Mouse (Mus musculus) gastrocnemius, postnatal 25 days (tissue): ENCODE data around the gene Rab1a. TPM values are rescaled to one million over a fixed set of nuclear protein-coding genes. Genes with fewer than 3 reads are reported as not detected.

Source experiments
- DNase-seq: peaks from one replicate; pipeline ENCODE4 v3.0.0; 2022
- total RNA-seq, 2 experiments: library from RNA; stranded (reverse); gene quantifications; 1 replicate in 1 of 2; 2 replicates in 1 of 2; pipeline ENCODE4 v1.2.3; 2021

The Rab1a gene
- total RNA-seq, 2 experiments from 2014 or later = 85.8 to 93.1 TPM

DNA sequence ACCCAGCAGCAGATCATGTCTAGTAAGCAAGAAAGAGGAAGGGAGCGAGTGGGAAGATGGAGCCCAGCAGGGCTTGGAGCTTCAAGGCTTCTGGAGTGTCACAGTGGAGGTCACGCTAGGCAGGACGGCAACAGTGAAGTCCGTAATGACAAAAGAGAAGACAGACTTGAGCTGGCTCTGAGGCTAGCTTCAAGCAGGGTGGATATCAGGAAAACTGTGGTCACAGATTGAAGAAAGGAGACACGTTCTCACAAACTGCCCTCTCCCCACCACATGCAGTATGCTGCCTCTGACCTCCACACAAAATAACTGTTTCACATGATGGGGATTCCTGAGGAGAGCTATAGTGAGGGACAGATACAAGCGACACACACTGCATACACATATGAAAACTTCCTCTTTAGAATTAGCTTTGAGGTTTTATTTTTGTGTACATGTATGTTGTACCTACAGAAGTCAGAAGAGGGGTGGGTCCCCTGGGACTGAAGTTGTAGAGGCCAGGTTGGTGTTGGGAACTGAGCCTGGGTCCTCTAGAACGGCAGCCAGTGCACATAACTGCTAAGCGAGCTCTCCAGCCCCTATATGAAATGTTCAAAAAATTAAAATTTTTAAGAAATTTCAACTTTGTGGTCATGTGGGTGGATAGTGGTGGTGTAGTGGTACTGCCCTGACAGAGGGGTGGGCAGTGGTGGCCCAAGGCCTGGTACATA, 46.1 kb downstream of the Rab1a start:
- no peak for DNase-seq

DNA sequence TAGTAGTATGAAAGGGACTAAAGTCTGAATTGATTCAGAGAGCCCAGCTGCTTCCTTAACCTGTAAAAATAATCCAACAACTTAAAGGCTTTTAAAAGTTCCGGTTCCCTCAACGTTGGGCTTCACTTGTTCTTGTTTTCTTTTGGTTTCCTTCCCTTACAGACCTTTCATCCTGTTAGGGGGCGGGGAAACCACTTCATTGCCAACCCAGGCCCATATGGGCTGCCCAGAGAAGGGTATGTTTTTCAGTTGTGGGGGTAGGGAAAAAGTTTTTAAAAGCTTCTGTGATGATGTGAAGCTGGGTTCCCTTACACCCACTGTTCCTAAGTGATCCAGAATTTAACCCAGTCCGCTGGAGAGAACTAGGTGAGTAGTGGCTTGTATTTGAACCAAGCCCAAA, 47.0 kb downstream of the Rab1a start:
- no peak for DNase-seq

DNA sequence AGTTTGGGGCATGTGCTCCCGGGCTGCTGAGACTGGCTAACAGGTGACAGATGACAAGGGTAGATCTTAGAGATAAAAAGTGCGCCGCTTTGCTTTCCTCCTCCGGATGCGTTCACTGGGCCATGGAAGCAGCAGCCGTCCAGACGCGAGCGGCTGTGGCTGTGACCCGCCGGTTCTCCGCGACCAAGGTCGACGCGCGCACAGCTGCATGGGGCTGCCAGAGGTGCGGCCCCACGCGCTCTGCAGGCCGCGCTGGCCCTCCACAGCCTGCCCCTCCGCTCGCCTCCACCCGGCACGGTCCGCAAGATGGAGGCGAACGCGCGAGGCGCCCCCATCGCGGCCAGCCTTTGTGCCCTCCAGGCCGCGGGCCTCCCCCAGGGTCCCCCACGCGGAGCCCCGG, 47.6 kb downstream of the Rab1a start:
- DNase-seq = no peak

DNA sequence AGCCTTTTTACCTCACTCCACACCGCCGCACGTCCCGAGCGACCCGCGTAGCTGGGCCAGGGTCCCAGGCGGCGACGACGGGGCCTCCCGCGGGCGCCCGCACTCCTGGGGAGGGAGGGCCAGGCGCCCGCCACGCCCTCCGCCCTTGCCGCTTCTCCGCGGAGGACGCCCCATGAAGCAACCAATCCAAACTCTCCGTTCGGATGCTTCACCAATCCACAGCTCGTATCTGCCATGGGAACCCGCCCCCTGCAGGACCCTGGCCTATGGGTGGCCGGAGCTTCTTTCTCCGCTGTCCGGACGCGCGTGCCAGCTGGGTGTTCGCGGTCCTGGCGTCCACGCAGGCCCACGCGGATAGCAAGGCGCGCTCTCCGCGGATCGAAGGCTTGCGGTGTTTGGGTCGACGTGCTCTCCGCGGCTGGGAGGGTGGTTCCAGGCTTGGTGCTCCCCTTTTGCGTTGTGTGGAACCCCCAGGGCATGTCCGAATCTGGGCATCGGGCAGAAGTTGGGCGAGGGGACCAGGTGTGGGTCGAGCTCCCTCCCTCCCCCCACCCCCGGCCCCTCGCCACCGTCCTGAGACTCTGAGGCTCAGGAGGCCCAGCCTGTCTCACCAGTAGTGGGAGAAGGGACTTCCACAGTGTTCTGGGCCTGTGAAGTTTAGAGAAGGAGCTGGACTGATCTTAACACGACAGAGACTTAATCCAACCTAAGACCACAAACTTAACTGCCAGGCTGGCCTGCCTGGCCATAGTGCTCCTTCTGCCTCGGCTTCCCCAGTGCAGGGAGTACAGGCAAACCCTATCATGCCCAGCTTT, 48.3 kb downstream of the Rab1a start, which contains the start of gene Cep68:
Gene Cep68 (minus strand): TSS at position 134 of the 815 bp plus-strand sequence.
- DNase-seq = peak; percentile 97

DNA sequence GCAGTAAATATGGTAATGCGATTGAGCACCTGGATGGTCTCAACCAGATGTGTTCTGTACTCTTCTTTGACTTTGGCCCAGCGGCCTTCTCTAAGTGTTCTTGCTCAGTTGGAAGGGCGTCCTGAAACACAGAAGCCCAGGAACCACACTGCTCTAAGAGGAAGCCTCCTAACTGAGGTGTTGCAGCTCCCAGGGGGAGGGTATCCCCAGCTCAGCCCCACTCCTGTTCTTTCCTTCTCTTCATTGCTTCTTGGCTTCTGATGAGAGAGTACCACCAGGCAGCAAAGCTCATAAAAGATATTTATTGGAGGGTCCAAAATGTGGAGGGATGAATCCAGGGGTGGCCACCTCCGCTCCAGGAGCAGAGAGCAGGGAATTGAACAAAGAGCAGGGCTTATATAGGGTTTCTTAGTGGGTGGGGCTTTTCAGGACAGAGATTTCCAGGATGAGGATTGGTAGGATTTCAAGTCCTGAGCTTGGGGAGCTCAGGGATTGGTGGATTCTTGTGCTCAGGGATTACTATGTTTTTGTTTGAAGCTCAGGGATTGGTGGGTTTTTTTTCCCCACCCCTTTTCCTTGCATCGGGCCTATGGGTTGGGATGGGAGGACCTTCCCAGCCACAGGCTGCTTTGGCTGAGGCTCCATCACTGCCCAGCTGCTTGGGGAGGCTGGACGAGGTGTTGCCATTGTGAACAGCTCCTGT, 49.4 kb downstream of the Rab1a start:
- DNase-seq = no peak

DNA sequence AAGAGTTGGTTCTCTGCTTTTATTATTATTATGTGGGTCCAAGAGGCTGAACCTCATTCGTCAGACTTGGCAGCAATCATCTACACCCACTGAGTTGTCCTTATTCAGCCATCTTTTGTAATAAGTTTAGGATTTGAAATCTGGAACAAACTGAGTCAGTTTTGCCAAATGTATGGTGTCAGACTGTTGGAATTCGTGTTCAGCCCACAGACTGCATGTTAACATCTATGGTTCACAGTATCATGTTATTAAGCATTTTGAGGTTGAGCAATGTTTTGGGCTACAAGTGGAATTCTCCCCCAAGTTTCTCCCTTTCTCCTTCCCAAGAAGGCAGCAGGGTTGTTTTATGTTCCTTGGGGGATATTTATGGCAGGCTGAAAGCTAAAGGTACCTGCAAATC, 51.9 kb downstream of the Rab1a start:
- DNase-seq = no peak

DNA sequence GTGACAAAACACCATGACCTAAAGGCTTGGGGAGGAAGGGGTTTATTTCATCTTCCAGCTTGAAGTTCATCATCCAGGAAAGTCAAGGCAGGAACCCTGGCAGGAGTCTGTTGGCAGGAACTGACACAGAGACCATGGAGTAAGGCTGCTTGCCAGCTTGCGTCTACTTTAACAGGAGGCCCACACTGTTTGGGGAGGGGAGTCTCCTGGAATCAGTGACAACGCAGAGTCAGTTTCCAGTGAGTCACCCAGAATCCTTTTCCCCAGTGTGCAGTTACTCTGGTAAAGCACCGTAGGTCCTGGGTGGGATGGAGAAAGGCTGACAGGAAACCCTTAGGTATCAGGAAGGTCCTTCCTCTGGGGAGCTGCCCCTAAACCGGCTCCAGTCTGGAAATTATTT, 53.6 kb downstream of the Rab1a start:
- no peak for DNase-seq

DNA sequence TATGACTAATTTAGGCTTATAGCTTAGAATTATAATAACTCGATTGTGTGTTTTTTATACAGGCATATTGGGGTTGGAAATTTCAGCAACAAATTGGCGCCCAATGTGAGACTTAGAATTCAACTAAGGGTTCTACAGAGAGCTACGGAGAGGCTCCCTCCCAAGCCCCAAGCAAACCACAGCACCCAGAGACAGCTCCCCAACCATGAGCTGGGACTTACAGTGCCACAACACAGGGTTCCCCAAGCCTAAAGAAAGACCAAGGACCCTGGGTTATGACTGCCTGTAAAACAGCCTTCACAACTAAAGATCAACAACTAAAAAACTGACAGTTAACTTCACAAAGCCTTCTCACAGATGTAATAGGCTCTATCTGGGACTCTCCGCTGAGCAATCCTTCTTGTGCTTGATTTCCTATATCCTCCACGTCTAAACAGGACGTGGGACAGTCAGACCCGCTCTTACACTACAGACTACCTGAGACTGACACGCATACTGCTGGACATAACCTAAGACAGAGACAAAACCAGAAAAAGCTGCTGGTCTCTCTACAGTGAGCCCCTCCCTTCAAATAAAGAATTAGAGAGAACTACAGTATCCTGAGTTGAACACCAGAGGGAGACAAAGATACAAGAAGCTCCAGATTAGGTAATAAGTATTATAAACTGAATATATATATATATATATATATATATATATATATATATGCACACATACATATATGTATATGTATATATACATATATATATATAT, 61.6 kb downstream of the Rab1a start:
- no peak for DNase-seq

DNA sequence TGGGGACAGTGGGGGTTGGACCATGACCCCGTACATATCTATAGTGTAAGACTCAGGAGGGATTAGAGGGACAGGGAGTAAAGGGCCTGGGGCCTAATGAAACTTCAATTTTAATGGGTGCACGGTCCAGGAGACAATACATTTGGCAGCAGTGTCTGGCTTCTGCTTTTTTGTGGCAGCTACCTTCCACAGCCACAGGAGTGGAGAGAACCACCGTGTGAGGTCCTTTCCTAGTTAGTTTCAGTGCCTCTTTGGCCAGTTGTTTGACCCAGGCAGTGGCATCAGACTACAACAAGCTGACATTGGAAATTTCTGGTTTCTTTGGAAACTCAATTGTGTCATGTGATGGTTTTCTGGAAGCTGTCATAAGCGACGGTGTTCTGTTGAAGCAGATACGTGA, 68.7 kb downstream of the Rab1a start:
- no peak for DNase-seq

DNA sequence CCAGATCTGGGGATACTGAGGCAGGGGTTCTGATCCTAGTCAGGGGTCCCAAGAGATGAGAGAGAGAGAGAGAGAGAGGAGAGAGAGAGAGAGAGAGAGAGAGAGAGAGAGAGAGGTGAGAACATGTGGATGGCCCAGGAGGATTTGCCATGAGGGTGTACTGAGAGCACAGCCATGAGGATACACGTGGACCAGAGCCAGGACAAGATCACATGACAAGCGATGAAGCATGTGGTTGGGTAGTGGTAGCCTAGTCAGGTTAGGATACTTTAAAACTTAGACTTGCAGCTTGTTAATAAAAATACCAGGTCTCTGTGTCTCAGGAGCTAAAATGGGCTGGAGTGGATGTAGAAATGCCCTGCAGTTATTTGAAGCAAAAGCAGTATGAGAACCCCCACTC, 74.7 kb downstream of the Rab1a start:
- DNase-seq = no peak

Other genes starting within 250 kb of the Rab1a start
- 10 to 100 TPM; 30.1 to 37.5 TPM for gene Actr2, start 88.5 kb upstream of the Rab1a start, total RNA-seq
- 10 to 100 TPM; 27.7 to 29.0 TPM for gene Cep68, start 48.0 kb downstream of the Rab1a start, total RNA-seq
- gene Slc1a4, start 131.3 kb downstream of the Rab1a start, total RNA-seq = 1 to 10 TPM; 1.2 to 1.3 TPM